Mouse (Mus musculus) bone marrow, adult 2 months (tissue): Measurements from ENCODE around the gene Nf1. TPM values are rescaled to one million over a fixed set of nuclear protein-coding genes. Genes with fewer than 3 reads are reported as not detected.
A peak's percentile ranks its signal among the peaks of the same experiment; 100 is the strongest.
"Not testable (repeated sequence)": the region's sequence is repeated elsewhere in the genome, so short reads cannot be mapped to it uniquely, and the experiment has no call there.

Source experiments
- H3K27ac ChIP-seq: fragments of 200-500 bp; 2 replicates; pipeline ENCODE4 v1.5.1; 2012; ENCODE audit warnings: low read depth, mild to moderate bottlenecking, control low read depth, inconsistent platforms, low read length; ENCODE audit not compliant: control insufficient read depth, poor library complexity, insufficient read depth
- H3K4me1 ChIP-seq: fragments of 200-500 bp; 2 replicates; pipeline ENCODE4 v1.6.1; 2011; ENCODE audit warnings: low read length; ENCODE audit not compliant: control insufficient read depth, insufficient read depth
- H3K4me3 ChIP-seq: fragments of 200-500 bp; replicated peaks from 2 replicates; pipeline ENCODE3; 2011; ENCODE audit warnings: mild to moderate bottlenecking, low read depth, low read length, control low read depth; ENCODE audit not compliant: control insufficient read depth
- CTCF ChIP-seq: fragments of 200-500 bp; IDR thresholded peaks from 2 replicates; pipeline ENCODE4 v1.5.1; 2011; ENCODE audit warnings: low read length, control low read depth; ENCODE audit not compliant: control insufficient read depth, insufficient read depth
- POLR2A ChIP-seq: fragments of 200-500 bp; IDR thresholded peaks from 2 replicates; pipeline ENCODE4 v1.6.1; 2011; ENCODE audit warnings: low read depth, mild to moderate bottlenecking, control low read depth, low read length, borderline replicate concordance; ENCODE audit not compliant: control insufficient read depth
- WGBS: fragments of 180-500 bp; shearing (Covaris S2); methylation state at CpG from one replicate; pipeline ENCODE4 v1.1.7; 2018; 5-methylcytosine and 5-hydroxymethylcytosine counted together
- polyA plus RNA-seq: library from polyadenylated mRNA; stranded (reverse); fragments of >200 nt; gene quantifications from 2 replicates; pipeline ENCODE4 v1.2.4, GENCODE M21; 2011; ENCODE audit warnings: low replicate concordance; ENCODE audit not compliant: missing spikeins, insufficient read depth, insufficient read length

The Nf1 gene
- polyA plus RNA-seq, 1 experiment: 3.0 TPM

GRCm38 (mm10) chr11:79299719-79300431 lies 39.6 kb upstream of the Nf1 start:
- TF ChIP-seq CTCF (no peak), POLR2A (no peak)
- H3K4me1 ChIP-seq: no peaks in the 10 kb centered on the region; the same call in 1 of the 2 replicates
- H3K4me3 ChIP-seq: no peak overlapping the region
- H3K27ac ChIP-seq: no peak overlapping the region
- WGBS: 71% methylated on average over 9 of the region's 9 CpGs

GRCm38 (mm10) chr11:79303109-79303508 lies 36.4 kb upstream of the Nf1 start:
- 81% methylated on average over 6 of the region's 6 CpGs for WGBS
- no peak for TF ChIP-seq POLR2A
- TF ChIP-seq CTCF: no peak
- no peak overlapping the region for H3K27ac ChIP-seq

GRCm38 (mm10) chr11:79304245-79304644 lies 35.2 kb upstream of the Nf1 start:
- H3K4me1 ChIP-seq, H3K4me3 ChIP-seq, H3K27ac ChIP-seq: not testable (repeated sequence)
- WGBS: 71% methylated on average over 4 of the region's 4 CpGs

More at GRCm38 (mm10) chr11:79303109-79303508, 36.4 kb upstream of the Nf1 start:
- Histone ChIP-seq H3K4me1 (peaks cover 9% of the 10 kb centered on the region; the same call in 1 of the 2 replicates), H3K4me3 (no peak overlapping the region)

GRCm38 (mm10) chr11:79305697-79306340 lies 33.7 kb upstream of the Nf1 start:
- TF ChIP-seq POLR2A (no peak), CTCF (no peak)
- H3K27ac ChIP-seq: peak overlapping the region; percentile 9
- H3K4me1 ChIP-seq: peaks cover 9% of the 10 kb centered on the region; the same call in 1 of the 2 replicates
- no peak overlapping the region for H3K4me3 ChIP-seq
- WGBS: 9% methylated on average over 9 of the region's 9 CpGs

- TF ChIP-seq POLR2A (no peak), CTCF (no peak)
- 13% methylated on average over 7 of the region's 7 CpGs for WGBS
- peaks cover 9% of the 10 kb centered on the region; the same call in 1 of the 2 replicates for H3K4me1 ChIP-seq
- H3K4me3 ChIP-seq: no peak overlapping the region
- H3K27ac ChIP-seq: peak overlapping the region; percentile 32; the same call in 1 of the 2 replicates
These were observed 33.0 kb upstream of the Nf1 start for GRCm38 (mm10) chr11:79306510-79306909.

GRCm38 (mm10) chr11:79306996-79307395 lies 32.5 kb upstream of the Nf1 start:
- no peak for TF ChIP-seq POLR2A
- no peak for TF ChIP-seq CTCF
- Histone ChIP-seq H3K4me3 (no peak overlapping the region), H3K27ac (no peak overlapping the region; the same call in 1 of the 2 replicates), H3K4me1 (peaks cover 9% of the 10 kb centered on the region; the same call in 1 of the 2 replicates)
- WGBS: 6% methylated on average over 10 of the region's 10 CpGs

- Histone ChIP-seq H3K4me3 (no peak overlapping the region), H3K27ac (no peak overlapping the region), H3K4me1 (peaks cover 9% of the 10 kb centered on the region; the same call in 1 of the 2 replicates)
- 56% methylated on average over 9 of the region's 9 CpGs for WGBS
- no peak for TF ChIP-seq POLR2A
These were observed 31.8 kb upstream of the Nf1 start for GRCm38 (mm10) chr11:79307560-79308200.

- no peak overlapping the region for H3K4me3 ChIP-seq
- no peak for TF ChIP-seq CTCF
- TF ChIP-seq POLR2A: no peak
- H3K27ac ChIP-seq: no peak overlapping the region
- WGBS: 20% methylated on average over 5 of the region's 5 CpGs
- peaks cover 7% of the 10 kb centered on the region; the same call in 1 of the 2 replicates for H3K4me1 ChIP-seq
These were observed 29.0 kb upstream of the Nf1 start for GRCm38 (mm10) chr11:79310467-79310866.
